Mouse (Mus musculus) adrenal gland, postnatal 4 days (tissue): ENCODE measurements around the gene Phf13. TPM values are rescaled to one million over a fixed set of nuclear protein-coding genes. Genes with fewer than 3 reads are reported as not detected.

Experiments used
- DNase-seq, 2 experiments: peaks; one replicate each; pipeline ENCODE4 v3.0.0; 2021 to 2022; ENCODE audit warnings: low spot score in 2 of 2, mixed read lengths in 2 of 2
- total RNA-seq, 2 experiments: library from RNA; stranded (reverse); gene quantifications; 2 replicates each; pipeline ENCODE4 v1.2.3; 2021

Gene Phf13
- total RNA-seq, 2 experiments from 2014 or later: 24.8 to 28.0 TPM

DNA sequence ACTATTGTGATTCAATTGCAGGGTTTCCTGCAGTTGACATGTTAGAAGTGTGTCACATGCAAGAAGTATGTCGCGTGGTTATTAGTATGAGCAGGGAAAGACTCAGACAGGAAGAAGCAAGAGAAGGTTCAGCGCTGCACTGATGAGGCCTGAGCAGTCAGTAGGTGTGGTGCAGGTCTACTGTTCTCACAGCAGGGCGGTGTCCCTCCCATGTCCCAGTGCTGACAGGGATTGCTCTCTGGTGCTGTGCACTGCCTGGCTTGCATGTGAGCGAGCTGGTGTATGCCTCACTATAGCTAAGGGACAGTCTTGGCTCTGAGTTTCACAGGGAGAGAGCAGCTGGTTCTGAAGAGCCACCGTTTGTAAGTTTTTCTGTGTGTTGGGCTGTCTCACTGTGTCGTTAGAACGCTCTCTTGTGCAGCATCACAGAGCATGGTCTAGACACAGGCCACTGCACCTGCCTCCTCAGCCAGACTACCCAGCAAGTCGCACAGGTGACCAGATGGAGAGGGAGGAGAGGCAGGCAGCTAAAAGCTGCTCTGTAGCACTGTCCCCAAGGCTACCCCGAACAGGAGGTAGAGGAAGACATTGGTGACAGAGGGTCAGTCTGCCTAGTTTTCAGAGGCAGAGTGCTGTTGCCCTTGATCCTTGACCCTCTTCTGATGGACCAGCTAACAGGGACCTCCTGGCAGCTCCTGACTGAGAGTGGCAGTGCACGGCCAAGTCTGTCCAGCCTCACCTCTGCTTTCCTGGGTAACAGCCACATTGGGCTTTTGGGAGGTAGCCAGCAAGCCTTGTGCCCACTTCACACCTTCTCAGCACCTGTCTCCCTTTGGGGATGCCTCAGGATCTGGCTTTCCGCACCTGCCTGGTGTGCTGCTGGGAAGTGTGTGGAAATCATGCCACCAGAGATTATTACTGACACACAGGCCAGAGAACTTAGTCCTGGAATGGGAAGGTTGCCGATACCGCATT is 47.3 kb downstream of the Phf13 start:
- no peak for DNase-seq

DNA sequence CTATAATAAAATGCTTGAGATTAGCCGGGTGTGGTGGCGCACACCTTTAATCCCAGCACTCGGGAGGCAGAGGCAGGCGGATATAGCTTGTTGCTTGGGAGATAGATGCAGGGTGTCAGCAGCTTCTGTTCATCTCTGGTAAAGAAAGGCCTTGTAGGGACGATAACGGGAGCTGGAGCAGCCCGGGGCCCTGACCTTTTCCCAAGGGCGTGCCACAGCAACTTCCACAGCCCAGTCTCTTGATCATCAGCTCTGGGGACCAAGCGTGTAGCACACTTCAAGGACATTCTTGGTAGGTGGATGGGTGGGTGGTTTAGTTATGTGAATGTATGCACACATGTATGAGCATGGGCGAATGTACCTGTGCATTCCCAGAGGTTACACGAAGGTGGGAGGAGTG is 49.8 kb downstream of the Phf13 start:
- DNase-seq: no peak

Other genes with a start within 250 kb of the Phf13 start
- gene Camta1, start 134.4 kb downstream of the Phf13 start, total RNA-seq: 10 to 100 TPM; 51.1 to 60.0 TPM
- 10 to 100 TPM; 86.2 to 94.5 TPM for gene Dnajc11, start 62.6 kb downstream of the Phf13 start, total RNA-seq
- gene Thap3, start 7.3 kb downstream of the Phf13 start, total RNA-seq: 10 to 100 TPM; 35.6 to 41.8 TPM
- 10 to 100 TPM; 18.8 to 19.3 TPM for gene Klhl21, start 12.5 kb upstream of the Phf13 start, total RNA-seq
- gene Zbtb48, start 31.4 kb upstream of the Phf13 start, total RNA-seq: 10 to 100 TPM; 16.8 to 17.0 TPM
- under 1 TPM; 0.25 to 0.37 TPM for gene Tas1r1, start 42.3 kb upstream of the Phf13 start, total RNA-seq
- gene Nol9, start 43.1 kb upstream of the Phf13 start, total RNA-seq: 10 to 100 TPM; 22.5 to 23.4 TPM
- 10 to 100 TPM; 26.2 to 32.1 TPM for gene Plekhg5, start 76.2 kb upstream of the Phf13 start, total RNA-seq
- 1 to 10 TPM; 1.2 to 1.4 TPM for gene Tnfrsf25, start 119.7 kb upstream of the Phf13 start, total RNA-seq
- 1 to 10 TPM; 1.0 to 5.1 TPM for gene Espn, start 156.1 kb upstream of the Phf13 start, total RNA-seq
- gene Hes2, start 162.6 kb upstream of the Phf13 start, total RNA-seq: not detected
- 10 to 100 TPM; 39.1 to 44.4 TPM for gene Acot7, start 181.9 kb upstream of the Phf13 start, total RNA-seq